Mouse (Mus musculus): ENCODE measurements at regions not wholly inside any gene's neighbourhood (a gene's known extent, or its start where the extent isn't known, plus 50 kb on each side); places are given as distances from the start of the nearest gene placed in this dataset.

GRCm38 (mm10) chr13:52069714-52070113 is 223.2 kb downstream of the Gadd45g start:
- TF ChIP-seq CTCF (IDR thresholded peaks at IDR 0.05; ENCODE audit: low read depth, low read length), result no peak
- TF ChIP-seq EP300 (IDR thresholded peaks at IDR 0.05; ENCODE audit: insufficient read depth, low read depth, low read length), result no peak
- no peak for TF ChIP-seq POLR2A (IDR thresholded peaks at IDR 0.05; ENCODE audit: insufficient read depth, low read length)

All from ES-Bruce4 (cell line).